Mouse (Mus musculus): ENCODE data around the gene Draxin. TPM values are rescaled to one million over a fixed set of nuclear protein-coding genes. Genes with fewer than 3 reads are reported as not detected.
"Not testable (repeated sequence)": the region's sequence is repeated elsewhere in the genome, so short reads cannot be mapped to it uniquely, and the experiment has no call there.

The Draxin gene
- polyA plus RNA-seq, 1 experiment from 2014 or later, result 0.13 TPM

DNA sequence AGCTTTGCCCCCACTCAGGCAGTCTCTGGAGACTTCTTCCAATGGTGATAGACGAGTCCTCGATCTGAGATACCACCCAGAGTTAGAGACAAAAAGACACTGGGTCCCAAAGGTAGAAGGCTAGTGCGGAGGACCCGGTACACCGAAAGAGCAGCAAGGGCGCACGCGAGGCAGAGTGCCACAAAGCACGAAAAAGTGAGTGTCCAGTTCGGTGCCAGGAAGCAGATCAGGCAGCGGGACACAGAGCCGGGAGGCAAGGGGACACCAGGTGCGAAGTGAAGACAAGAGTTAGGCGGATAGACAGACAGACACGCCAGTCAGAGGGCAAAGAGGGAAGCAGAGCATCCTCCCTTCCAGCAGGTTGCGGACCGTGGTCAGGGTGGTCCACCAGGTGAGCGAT lies 365 bp downstream of the Draxin start, which contains the start of gene Mad2l2:
Mad2l2 (plus strand) TSS at position 252 of the 400 bp plus-strand sequence.
- peaks cover 8% of the 10 kb centered on the region for H3K4me1 ChIP-seq (replicated peaks)
- peak within 1 kb of the TSS; percentile 58 for H3K4me2 ChIP-seq
- 3% methylated on average over 18 of the region's 18 CpGs for WGBS (ENCODE audit: insufficient replicate concordance)
- H3K27me3 ChIP-seq, result peaks cover 72% of the 10 kb centered on the region
- H3K9ac ChIP-seq, result no peak within 1 kb of the TSS
- DNase-seq (no peak), ATAC-seq (ENCODE audit: low read depth) (no peak)
- no peaks in the 10 kb centered on the region for H3K36me3 ChIP-seq
- no peaks in the 10 kb centered on the region for H3K9me3 ChIP-seq (replicated peaks)
- H3K4me3 ChIP-seq (replicated peaks), result peak within 1 kb of the TSS; percentile 47
- H3K27ac ChIP-seq, result no peak within 1 kb of the TSS

DNA sequence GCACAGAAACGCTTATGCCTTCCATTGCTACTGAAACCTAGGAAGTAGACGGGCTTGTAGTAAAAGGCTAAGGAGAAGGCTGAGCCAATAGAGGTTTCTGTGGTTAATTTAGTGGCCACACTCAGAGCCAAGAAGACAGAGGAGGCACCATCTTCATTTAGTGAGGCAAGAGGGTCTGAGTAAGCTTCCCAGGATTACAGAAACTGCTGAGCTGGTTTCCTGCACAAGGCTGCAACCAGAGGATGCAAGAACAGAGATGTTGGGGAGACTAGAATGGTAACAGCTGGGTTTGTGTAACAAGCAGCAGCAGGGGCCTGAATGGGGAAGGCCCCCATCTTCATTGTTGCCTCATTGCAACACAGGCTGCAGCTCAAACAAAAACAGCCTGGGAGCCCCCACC lies 1.8 kb downstream of the Draxin start:
- WGBS (ENCODE audit: insufficient replicate concordance), result 28% methylated on average over 2 of the region's 2 CpGs
- Histone ChIP-seq H3K27ac (no peak overlapping the region), H3K4me2 (no peak overlapping the region), H3K4me1 (replicated peaks) (peaks cover 8% of the 10 kb centered on the region), H3K9ac (no peak overlapping the region), H3K9me3 (replicated peaks) (no peaks in the 10 kb centered on the region), H3K36me3 (no peaks in the 10 kb centered on the region), H3K27me3 (peaks cover 68% of the 10 kb centered on the region), H3K4me3 (replicated peaks) (no peak overlapping the region)
- DNase-seq (no peak), ATAC-seq (ENCODE audit: low read depth) (no peak)

DNA sequence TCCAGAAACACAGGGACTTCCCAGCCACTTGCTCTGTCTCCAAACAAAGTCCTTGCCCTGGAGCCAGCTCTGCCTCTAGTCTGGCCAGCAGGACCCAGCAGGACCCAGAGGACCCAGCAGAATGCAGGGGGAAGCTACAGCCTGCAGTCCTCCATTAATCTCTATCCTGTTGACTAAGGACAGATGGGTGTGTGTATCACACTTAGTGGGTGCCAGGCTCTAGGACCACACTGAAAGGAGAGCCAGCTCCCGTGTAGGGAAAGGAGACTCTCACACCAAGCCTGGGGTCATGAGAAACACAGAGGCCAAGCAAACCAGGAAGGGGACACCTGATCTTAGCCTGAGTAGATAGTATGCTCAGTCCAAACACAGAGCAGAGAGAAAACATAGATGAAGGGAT lies 2.3 kb downstream of the Draxin start:
- DNase-seq (no peak), ATAC-seq (ENCODE audit: low read depth) (no peak)
- H3K9me3 ChIP-seq (replicated peaks), result no peaks in the 10 kb centered on the region
- WGBS (ENCODE audit: insufficient replicate concordance), result 35% methylated on average over 1 of the region's 1 CpGs
- H3K36me3 ChIP-seq, result no peaks in the 10 kb centered on the region
- no peak overlapping the region for H3K4me2 ChIP-seq
- peaks cover 8% of the 10 kb centered on the region for H3K4me1 ChIP-seq (replicated peaks)
- H3K4me3 ChIP-seq (replicated peaks), result no peak overlapping the region
- peaks cover 65% of the 10 kb centered on the region for H3K27me3 ChIP-seq
- no peak overlapping the region for H3K27ac ChIP-seq
- H3K9ac ChIP-seq, result no peak overlapping the region

DNA sequence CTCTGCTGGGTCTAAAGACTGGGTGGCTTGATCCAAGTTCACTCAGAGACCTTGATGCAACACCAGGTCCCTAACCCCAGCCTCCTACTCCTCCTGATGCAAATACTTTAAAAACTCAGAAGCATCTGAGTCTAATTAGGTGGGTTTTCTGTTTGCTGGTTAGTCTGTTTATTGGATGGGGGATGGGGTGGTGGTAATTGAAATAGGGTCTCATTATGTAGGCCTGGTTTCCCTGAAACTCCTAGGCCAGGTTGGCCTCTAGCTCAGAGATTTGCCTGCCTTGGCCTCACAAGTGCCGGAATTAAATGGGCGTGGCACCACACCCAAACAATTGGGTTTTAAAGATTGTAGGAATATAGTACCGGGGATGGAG lies 7.8 kb downstream of the Draxin start:
- peaks cover 15% of the 10 kb centered on the region for H3K27me3 ChIP-seq
- H3K27ac ChIP-seq, result no peak overlapping the region
- no peak overlapping the region for H3K4me2 ChIP-seq
- DNase-seq (no peak), ATAC-seq (ENCODE audit: low read depth) (no peak)
- no peak overlapping the region for H3K4me3 ChIP-seq (replicated peaks)
- no peaks in the 10 kb centered on the region for H3K4me1 ChIP-seq (replicated peaks)
- no peak overlapping the region for H3K9ac ChIP-seq
- 47% methylated on average over 3 of the region's 3 CpGs for WGBS (ENCODE audit: insufficient replicate concordance)
- H3K36me3 ChIP-seq, result no peaks in the 10 kb centered on the region
- H3K9me3 ChIP-seq (replicated peaks), result no peaks in the 10 kb centered on the region

DNA sequence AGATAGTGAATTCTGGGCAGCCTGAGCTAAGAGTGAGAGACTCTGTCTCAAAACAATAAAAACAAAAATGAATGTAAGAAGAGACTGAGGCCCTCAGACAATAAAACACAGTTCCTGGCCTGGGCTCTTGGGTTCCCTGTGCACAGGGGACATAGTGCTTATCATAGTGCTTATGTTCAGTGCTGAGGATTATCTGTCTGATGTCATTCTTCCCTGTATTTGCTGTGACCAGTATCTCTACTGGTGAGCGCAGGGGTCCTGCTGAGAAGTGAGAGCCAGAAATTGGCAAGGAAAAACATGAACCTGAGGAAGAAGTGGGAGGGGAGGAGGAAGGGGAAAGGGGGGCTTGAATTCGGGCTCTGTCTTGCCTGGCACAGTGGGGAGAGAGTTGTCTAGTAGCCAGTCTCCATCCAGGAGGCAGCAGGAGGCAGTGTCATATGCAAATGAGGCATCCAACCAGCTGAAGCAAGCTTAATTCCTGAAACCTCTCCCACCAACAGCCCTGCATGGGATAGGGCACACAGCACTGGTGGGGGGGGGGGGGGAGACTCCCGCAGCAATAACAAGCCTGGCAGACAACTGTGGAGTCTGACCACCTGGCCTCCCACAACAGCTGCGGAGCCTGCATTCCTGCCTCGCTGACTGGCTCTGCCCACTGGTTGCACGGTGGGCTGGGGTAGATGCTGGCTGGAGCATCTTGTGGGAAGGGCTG lies 8.4 kb downstream of the Draxin start:
- H3K9ac ChIP-seq, result no peak overlapping the region
- no peak overlapping the region for H3K4me3 ChIP-seq (replicated peaks)
- H3K9me3 ChIP-seq (replicated peaks), result no peaks in the 10 kb centered on the region; the same call in 1 of the 2 replicates
- no peak overlapping the region for H3K4me2 ChIP-seq
- no peak for DNase-seq
- ATAC-seq (ENCODE audit: low read depth), result no peak
- 28% methylated on average over 6 of the region's 6 CpGs for WGBS (ENCODE audit: insufficient replicate concordance)
- H3K27me3 ChIP-seq, result peaks cover 10% of the 10 kb centered on the region; the same call in 1 of the 2 replicates
- no peaks in the 10 kb centered on the region for H3K36me3 ChIP-seq
- H3K27ac ChIP-seq, result no peak overlapping the region
- H3K4me1 ChIP-seq (replicated peaks), result no peaks in the 10 kb centered on the region

DNA sequence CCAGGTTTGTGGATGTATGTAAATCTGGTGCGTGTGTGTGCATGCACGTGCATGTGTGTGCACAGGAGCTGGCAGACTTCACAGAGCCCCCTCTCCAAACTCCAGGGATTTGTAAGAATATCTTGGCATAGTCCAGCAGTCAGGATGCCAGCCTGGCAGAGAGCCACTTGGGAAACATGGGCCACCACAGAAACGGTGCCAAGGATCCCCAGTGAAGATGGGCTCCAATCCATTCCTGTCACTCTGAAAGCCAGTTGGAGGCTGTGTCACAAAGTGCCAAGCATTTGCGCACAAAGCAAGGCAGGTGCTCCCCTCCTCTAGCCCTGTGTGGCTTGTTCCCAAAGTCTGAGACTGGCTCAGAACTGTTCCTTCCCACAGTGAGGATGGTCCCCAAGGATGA lies 9.1 kb downstream of the Draxin start:
- Histone ChIP-seq H3K9ac (no peak overlapping the region), H3K4me1 (replicated peaks) (no peaks in the 10 kb centered on the region), H3K36me3 (no peaks in the 10 kb centered on the region), H3K9me3 (replicated peaks) (no peaks in the 10 kb centered on the region; the same call in 1 of the 2 replicates), H3K4me3 (replicated peaks) (no peak overlapping the region), H3K27ac (no peak overlapping the region), H3K4me2 (no peak overlapping the region), H3K27me3 (peaks cover 9% of the 10 kb centered on the region; the same call in 1 of the 2 replicates)
- no peak for DNase-seq
- 60% methylated on average over 4 of the region's 4 CpGs for WGBS (ENCODE audit: insufficient replicate concordance)
- no peak for ATAC-seq (ENCODE audit: low read depth)

DNA sequence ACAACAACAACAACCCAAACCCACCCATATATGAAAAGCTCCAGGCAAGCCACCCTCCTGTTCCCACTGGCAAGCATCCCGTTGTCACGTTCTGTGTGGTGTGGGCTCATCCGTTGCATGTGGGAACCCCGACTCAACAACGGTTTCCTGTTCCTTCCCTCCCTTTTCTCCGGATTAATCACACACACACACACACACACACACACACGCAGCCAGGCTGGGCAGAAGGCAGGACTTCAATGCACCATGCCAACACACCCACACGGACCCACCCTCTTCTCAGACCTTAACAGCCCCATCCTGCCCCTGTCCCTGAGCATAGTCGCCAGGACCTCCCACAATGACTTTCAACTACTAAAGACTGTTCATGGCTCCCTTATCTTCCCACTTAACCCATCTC lies 9.9 kb downstream of the Draxin start:
- Histone ChIP-seq H3K4me2 (no peak overlapping the region), H3K27ac (no peak overlapping the region), H3K36me3 (no peaks in the 10 kb centered on the region), H3K9me3 (replicated peaks) (no peaks in the 10 kb centered on the region; the same call in 1 of the 2 replicates), H3K27me3 (peaks cover 9% of the 10 kb centered on the region; the same call in 1 of the 2 replicates), H3K4me3 (replicated peaks) (no peak overlapping the region), H3K4me1 (replicated peaks) (no peaks in the 10 kb centered on the region), H3K9ac (no peak overlapping the region)
- 56% methylated on average over 9 of the region's 9 CpGs for WGBS (ENCODE audit: insufficient replicate concordance)
- DNase-seq, result no peak
- no peak for ATAC-seq (ENCODE audit: low read depth)

DNA sequence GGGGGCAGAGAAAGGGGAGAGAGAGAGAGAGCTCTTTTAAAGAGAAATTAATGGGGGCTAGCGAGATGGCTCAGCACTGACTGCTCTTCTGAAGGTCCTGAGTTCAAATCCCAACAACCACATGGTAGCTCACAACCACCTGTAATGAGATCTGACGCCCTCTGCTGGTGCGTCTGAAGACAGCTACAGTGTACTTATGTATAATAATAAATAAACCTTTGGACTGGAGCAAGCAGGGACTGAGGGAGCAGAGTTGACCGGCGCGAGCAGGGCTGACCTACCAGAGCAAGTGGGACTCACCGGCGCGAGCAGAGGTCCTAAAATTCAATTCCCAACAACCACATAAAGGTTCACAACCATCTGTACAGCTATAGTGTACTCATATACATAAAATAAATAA lies 10.9 kb downstream of the Draxin start:
- not testable (repeated sequence) for H3K36me3 ChIP-seq; H3K9me3 ChIP-seq (replicated peaks); ATAC-seq (ENCODE audit: low read depth); H3K27ac ChIP-seq; H3K4me1 ChIP-seq (replicated peaks); H3K4me3 ChIP-seq (replicated peaks); H3K9ac ChIP-seq; DNase-seq; H3K4me2 ChIP-seq
- WGBS (ENCODE audit: insufficient replicate concordance), result 67% methylated on average over 9 of the region's 9 CpGs
- H3K27me3 ChIP-seq, result peaks cover 12% of the 10 kb centered on the region

DNA sequence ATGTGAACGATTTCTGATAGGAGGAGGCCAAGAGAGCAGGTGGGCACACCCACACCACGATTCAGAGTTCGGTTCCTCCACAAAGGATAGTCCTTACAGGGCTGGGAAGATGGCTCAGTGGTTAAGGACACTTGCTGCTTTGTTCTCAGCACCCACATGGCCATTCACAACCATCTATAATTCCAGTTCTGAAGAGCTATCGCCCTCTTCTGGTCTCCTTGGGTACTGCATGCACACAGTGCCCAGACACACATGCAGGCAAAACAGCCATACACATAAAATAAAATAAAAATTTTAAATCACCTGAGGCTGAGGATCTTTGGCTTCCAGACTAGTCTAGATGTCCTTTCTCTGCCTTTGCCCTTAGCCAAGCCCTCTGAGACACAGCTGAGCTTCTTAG lies 13.1 kb downstream of the Draxin start:
- no peak for DNase-seq
- WGBS (ENCODE audit: insufficient replicate concordance), result 70% methylated on average over 4 of the region's 4 CpGs
- H3K27ac ChIP-seq, result no peak overlapping the region
- no peaks in the 10 kb centered on the region; the same call in 1 of the 2 replicates for H3K9me3 ChIP-seq (replicated peaks)
- no peak overlapping the region for H3K4me2 ChIP-seq
- no peak overlapping the region for H3K4me3 ChIP-seq (replicated peaks)
- ATAC-seq (ENCODE audit: low read depth), result no peak
- H3K27me3 ChIP-seq, result peaks cover 11% of the 10 kb centered on the region
- H3K9ac ChIP-seq, result no peak overlapping the region
- H3K36me3 ChIP-seq, result no peaks in the 10 kb centered on the region
- peaks cover 7% of the 10 kb centered on the region; the same call in 1 of the 2 replicates for H3K4me1 ChIP-seq (replicated peaks)

DNA sequence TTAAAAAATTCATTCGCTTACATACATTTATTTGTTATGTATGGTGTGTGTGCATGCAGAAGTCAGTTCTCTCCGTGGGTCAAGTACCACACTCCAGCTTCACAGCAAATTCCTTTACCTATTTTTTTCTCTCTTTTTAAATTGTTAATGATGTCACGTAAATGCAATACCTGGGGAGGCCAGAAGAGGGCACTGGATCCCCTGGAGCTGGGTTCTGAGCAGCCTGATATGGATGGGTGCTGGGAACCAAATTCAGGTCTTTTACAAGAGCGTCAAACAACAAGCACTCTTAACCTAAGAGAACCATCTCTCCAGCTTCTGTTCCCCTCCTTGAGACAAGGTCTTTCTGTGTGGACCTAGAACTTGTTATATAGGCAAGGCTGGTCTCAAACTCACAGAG lies 13.8 kb downstream of the Draxin start:
- H3K4me2 ChIP-seq, result no peak overlapping the region
- 70% methylated on average over 4 of the region's 4 CpGs for WGBS (ENCODE audit: insufficient replicate concordance)
- H3K27me3 ChIP-seq, result peaks cover 11% of the 10 kb centered on the region
- no peaks in the 10 kb centered on the region for H3K36me3 ChIP-seq
- no peak overlapping the region for H3K27ac ChIP-seq
- peaks cover 7% of the 10 kb centered on the region; the same call in 1 of the 2 replicates for H3K4me1 ChIP-seq (replicated peaks)
- ATAC-seq (ENCODE audit: low read depth) (no peak), DNase-seq (no peak)
- no peak overlapping the region for H3K9ac ChIP-seq
- H3K9me3 ChIP-seq (replicated peaks), result no peaks in the 10 kb centered on the region; the same call in 1 of the 2 replicates
- H3K4me3 ChIP-seq (replicated peaks), result no peak overlapping the region

DNA sequence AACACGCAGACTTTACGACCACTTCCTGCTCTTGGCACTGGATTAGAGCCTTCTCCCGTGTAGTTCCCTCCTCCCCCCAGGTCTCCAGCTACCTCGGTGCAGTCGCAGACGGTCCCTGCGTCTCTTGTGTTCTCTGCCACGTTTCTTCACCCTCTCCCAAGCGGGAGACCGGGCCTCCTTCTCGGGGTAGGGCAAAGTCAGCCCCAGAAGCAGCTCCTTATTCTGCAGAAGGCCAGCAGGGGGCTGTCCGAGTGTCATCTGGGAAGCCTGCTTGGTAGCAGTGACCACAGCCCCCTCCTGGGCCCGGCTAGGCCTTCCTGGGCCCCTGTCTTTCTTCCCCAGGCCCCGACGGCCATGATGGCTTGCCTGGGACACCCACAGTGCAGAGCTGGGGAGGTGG lies 15.0 kb downstream of the Draxin start:
- Histone ChIP-seq H3K4me3 (replicated peaks) (no peak overlapping the region), H3K4me1 (replicated peaks) (peaks cover 7% of the 10 kb centered on the region; the same call in 1 of the 2 replicates), H3K4me2 (no peak overlapping the region), H3K27ac (no peak overlapping the region), H3K9me3 (replicated peaks) (no peaks in the 10 kb centered on the region; the same call in 1 of the 2 replicates), H3K9ac (no peak overlapping the region), H3K36me3 (no peaks in the 10 kb centered on the region), H3K27me3 (peaks cover 5% of the 10 kb centered on the region; the same call in 1 of the 2 replicates)
- ATAC-seq (ENCODE audit: low read depth), result no peak
- no peak for DNase-seq
- WGBS (ENCODE audit: insufficient replicate concordance), result 4% methylated on average over 15 of the region's 15 CpGs
